Mouse (Mus musculus) forebrain, embryonic 12.5 days (tissue): ENCODE measurements around the gene Gm9817. TPM values are rescaled to one million over a fixed set of nuclear protein-coding genes. Genes with fewer than 3 reads are reported as not detected.

ENCODE experiments used
- ATAC-seq: fragments of 200-750 bp; cut with Nextera tagmentation; 2 replicates; pipeline ENCODE4 v1.8.0; 2017; ENCODE audit warnings: moderate TSS enrichment; ENCODE audit not compliant: low FRiP score
- H3K27ac ChIP-seq: fragments of 300-500 bp; sonication (generic); 2 replicates; pipeline ENCODE4 v1.5.1; 2016; ENCODE audit warnings: mild to moderate bottlenecking
- H3K27me3 ChIP-seq: fragments of 300-500 bp; sonication (generic); 2 replicates; pipeline ENCODE4 v1.6.1; 2016; ENCODE audit warnings: mild to moderate bottlenecking
- H3K36me3 ChIP-seq: fragments of 300-500 bp; sonication (generic); replicated peaks from 2 replicates; pipeline ENCODE4 v1.6.1; 2016; ENCODE audit warnings: mild to moderate bottlenecking
- H3K4me1 ChIP-seq: fragments of 300-500 bp; sonication (generic); 2 replicates; pipeline ENCODE4 v1.6.1; 2016
- H3K4me2 ChIP-seq: fragments of 300-500 bp; sonication (generic); 2 replicates; pipeline ENCODE4 v1.6.1; 2016; ENCODE audit warnings: mild to moderate bottlenecking, moderate library complexity
- H3K4me3 ChIP-seq: fragments of 300-500 bp; sonication (generic); replicated peaks from 2 replicates; pipeline ENCODE4 v1.5.1; 2016; ENCODE audit warnings: mild to moderate bottlenecking
- H3K9ac ChIP-seq: fragments of 300-500 bp; sonication (generic); 2 replicates; pipeline ENCODE4 v1.6.1; 2016; ENCODE audit warnings: mild to moderate bottlenecking
- H3K9me3 ChIP-seq: fragments of 300-500 bp; sonication (generic); 2 replicates; pipeline ENCODE4 v1.6.1; 2016
- WGBS: fragments of 180-500 bp; shearing (Covaris S2); methylation state at CpG from one replicate; pipeline ENCODE4 v1.1.7; 2016; 5-methylcytosine and 5-hydroxymethylcytosine counted together
- polyA plus RNA-seq: library from polyadenylated mRNA; unstranded; fragments of >200 nt; fragmentation: Nextera tagmentation; extraction: Ambion mirVana; gene quantifications from 2 replicates; pipeline ENCODE4 v1.2.1, GENCODE M21; 2016

Gene Gm9817
- polyA plus RNA-seq, 1 experiment from 2014 or later: not detected

GRCm38 (mm10) chr13:45095028-45095427, 16.5 kb downstream of the Gm9817 start:
- H3K27me3 ChIP-seq: no peaks in the 10 kb centered on the region

DNA sequence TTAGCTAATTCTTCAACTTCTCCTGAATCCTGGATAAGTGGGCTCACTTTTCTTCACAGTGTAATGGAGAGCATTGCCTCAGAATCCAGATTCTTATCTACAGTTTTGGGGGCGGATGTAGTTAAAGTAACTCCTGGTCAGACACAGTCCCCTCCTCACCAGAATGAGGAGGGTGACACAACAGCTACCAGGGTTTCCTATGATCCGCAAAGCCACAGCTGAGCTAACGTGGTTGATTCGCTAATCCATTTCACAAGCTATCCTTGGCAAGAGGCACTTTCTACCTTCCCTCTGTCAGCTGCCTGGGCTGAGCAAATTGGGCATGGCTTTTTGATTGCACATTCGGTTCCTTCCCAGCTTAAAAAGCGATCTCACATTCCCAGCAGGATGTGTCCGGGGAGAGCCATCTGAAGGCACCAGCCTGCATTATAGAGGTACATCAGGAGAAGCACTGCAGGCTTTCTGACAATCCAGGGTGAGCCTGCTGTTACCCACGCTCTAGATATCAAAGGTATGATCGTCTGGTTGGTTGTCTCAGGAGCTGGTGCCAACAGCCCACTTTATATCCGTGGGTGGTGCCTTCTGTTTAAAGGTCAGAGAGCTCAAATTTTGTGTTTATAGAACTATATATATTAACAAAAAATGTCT, 21.2 kb downstream of the Gm9817 start:
- Histone ChIP-seq H3K4me3 (no peak overlapping the region), H3K27ac (no peak overlapping the region), H3K4me1 (no peaks in the 10 kb centered on the region), H3K27me3 (no peaks in the 10 kb centered on the region), H3K4me2 (no peak overlapping the region), H3K9me3 (no peaks in the 10 kb centered on the region), H3K36me3 (no peaks in the 10 kb centered on the region), H3K9ac (no peak overlapping the region)
- 86% methylated on average over 10 of the region's 10 CpGs for WGBS
- no peak for ATAC-seq

More at GRCm38 (mm10) chr13:45095028-45095427, 16.5 kb downstream of the Gm9817 start:
- Histone ChIP-seq H3K4me2 (no peak overlapping the region), H3K9ac (no peak overlapping the region), H3K4me1 (no peaks in the 10 kb centered on the region), H3K4me3 (no peak overlapping the region), H3K27ac (no peak overlapping the region), H3K36me3 (no peaks in the 10 kb centered on the region), H3K9me3 (no peaks in the 10 kb centered on the region)
- 89% methylated on average over 9 of the region's 9 CpGs for WGBS
- ATAC-seq: no peak

GRCm38 (mm10) chr13:45106480-45106879, 28.0 kb downstream of the Gm9817 start:
- H3K4me3 ChIP-seq: no peak overlapping the region
- no peaks in the 10 kb centered on the region for H3K27me3 ChIP-seq
- no peak overlapping the region for H3K9ac ChIP-seq
- no peak overlapping the region for H3K4me2 ChIP-seq
- WGBS: 85% methylated on average over 3 of the region's 3 CpGs
- H3K36me3 ChIP-seq: no peaks in the 10 kb centered on the region
- ATAC-seq: no peak
- no peak overlapping the region for H3K27ac ChIP-seq
- no peaks in the 10 kb centered on the region for H3K4me1 ChIP-seq
- no peaks in the 10 kb centered on the region for H3K9me3 ChIP-seq

- no peak for ATAC-seq
- Histone ChIP-seq H3K9ac (no peak overlapping the region), H3K4me2 (no peak overlapping the region), H3K27ac (no peak overlapping the region), H3K27me3 (no peaks in the 10 kb centered on the region), H3K4me3 (no peak overlapping the region), H3K36me3 (no peaks in the 10 kb centered on the region), H3K9me3 (no peaks in the 10 kb centered on the region), H3K4me1 (no peaks in the 10 kb centered on the region)
- WGBS: 49% methylated on average over 7 of the region's 7 CpGs
These were observed 30.4 kb downstream of the Gm9817 start for GRCm38 (mm10) chr13:45108851-45109390.

- no peak overlapping the region for H3K4me3 ChIP-seq
- no peaks in the 10 kb centered on the region for H3K9me3 ChIP-seq
- H3K27me3 ChIP-seq: no peaks in the 10 kb centered on the region
- H3K36me3 ChIP-seq: no peaks in the 10 kb centered on the region
- no peak overlapping the region for H3K4me2 ChIP-seq
- H3K9ac ChIP-seq: no peak overlapping the region
- WGBS: 87% methylated on average over 5 of the region's 5 CpGs
- H3K27ac ChIP-seq: no peak overlapping the region
- ATAC-seq: no peak
- H3K4me1 ChIP-seq: no peaks in the 10 kb centered on the region
These were observed 39.9 kb downstream of the Gm9817 start for GRCm38 (mm10) chr13:45118375-45118774.

GRCm38 (mm10) chr13:45118822-45119221, 40.3 kb downstream of the Gm9817 start:
- no peak overlapping the region for H3K4me3 ChIP-seq
- no peak overlapping the region for H3K4me2 ChIP-seq
- H3K27ac ChIP-seq: no peak overlapping the region
- ATAC-seq: no peak
- no peak overlapping the region for H3K9ac ChIP-seq
- no peaks in the 10 kb centered on the region for H3K9me3 ChIP-seq
- H3K27me3 ChIP-seq: no peaks in the 10 kb centered on the region
- no peaks in the 10 kb centered on the region for H3K4me1 ChIP-seq
- H3K36me3 ChIP-seq: no peaks in the 10 kb centered on the region
- 82% methylated on average over 3 of the region's 3 CpGs for WGBS

Other genes with a start within 250 kb of the Gm9817 start
- gene Dtnbp1, start 76.5 kb upstream of the Gm9817 start, polyA plus RNA-seq: 86.7 and 87.1 TPM in 2 replicates